Mouse (Mus musculus): ENCODE results near the gene Syt16. TPM values are rescaled to one million over a fixed set of nuclear protein-coding genes. Genes with fewer than 3 reads are reported as not detected.

Gene Syt16
- total RNA-seq, 2 experiments from 2014 or later: 73.5 to 79.2 TPM

DNA sequence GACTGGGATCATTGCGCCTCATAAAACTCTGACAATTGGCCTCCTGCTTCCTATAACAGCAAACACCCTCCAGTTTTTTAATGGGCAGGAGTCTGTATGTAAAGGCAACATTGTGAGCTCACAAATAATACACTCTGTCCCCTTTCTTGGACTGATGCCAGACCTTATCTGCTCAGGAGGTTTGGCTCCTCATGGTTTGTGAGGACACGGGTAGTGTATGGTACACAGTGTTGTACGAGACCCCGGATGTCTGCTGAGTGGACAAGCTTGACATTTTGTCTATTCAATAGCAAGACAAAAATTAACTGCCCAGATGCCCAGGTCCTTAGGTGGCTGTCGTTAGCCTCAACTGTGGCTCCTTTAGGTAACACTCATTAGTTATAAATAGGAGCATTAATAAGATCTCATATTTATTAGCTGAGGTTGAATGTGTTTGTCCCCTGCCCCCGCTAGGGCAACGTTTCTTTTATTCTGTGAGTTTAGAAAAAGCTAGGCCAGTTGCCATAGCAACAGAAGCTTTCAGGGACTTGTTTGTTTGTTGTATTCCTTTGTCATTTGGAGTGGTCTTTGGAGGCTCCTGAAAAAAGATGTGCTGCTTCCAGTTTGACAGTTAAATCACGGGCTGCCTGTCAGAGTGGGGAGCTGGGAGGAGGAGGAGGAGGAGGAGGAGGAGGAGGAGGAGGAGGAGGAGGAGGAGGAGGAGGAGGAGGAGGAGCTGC is 101.3 kb downstream of the Syt16 start:
- no peak for DNase-seq (ENCODE audit: low spot score in 2 of 2)

DNA sequence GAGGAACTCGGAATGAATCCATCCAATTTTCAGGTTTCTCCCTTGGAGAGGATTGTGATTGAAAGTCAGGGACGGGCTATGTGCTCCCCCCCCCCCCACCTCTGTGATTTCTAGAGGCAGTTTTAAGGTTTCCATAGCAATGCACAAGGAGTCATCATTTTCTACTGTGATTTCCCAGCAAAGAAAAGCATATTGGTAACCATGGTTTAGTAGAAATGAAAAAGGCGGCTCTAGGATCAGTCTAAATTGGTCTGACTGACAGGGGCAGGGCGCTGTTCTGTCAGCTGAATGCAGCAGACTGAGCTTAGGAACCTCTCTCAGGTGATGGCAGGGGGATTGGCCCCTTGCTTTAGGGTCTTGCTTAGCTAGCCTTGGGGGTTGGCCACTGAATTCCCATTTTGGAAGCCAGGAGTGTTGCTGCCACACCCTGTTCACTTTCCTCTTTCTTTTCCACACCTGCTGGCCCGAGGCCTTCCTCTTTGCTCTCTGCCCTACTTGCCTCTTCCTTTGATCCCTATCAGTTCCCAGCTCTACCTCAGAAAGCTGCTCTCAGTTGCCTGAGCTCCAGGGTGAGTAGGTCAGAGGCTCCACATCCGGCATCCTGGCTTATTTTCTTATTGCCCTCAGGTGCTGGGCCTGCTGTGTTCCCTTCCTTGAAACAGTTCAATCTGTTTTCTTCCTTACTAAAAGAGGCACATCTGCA is 108.5 kb downstream of the Syt16 start:
- DNase-seq (ENCODE audit: low spot score in 2 of 2): no peak

DNA sequence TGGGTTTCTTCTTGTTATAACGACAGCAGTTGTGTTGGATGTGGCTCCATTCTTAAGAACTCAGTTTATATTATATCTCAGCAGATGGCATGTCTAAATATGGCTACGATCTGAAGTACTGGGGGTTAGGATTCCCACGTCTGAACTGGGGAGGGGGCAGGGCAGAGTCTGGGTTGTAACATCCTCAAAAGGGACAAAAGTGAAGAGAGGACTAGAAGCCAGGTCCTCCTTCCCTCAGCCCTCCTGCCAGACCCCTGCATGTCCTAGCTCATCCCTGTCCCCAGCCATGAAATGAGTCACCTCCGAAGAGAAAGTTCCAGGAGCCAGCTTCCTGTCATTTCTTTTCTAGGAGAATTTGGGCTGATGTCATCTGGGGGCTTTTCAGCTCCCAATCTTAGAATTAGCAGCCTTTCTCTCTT is 111.2 kb downstream of the Syt16 start:
- DNase-seq (ENCODE audit: low spot score in 2 of 2): peak; percentile 37 to 60

DNA sequence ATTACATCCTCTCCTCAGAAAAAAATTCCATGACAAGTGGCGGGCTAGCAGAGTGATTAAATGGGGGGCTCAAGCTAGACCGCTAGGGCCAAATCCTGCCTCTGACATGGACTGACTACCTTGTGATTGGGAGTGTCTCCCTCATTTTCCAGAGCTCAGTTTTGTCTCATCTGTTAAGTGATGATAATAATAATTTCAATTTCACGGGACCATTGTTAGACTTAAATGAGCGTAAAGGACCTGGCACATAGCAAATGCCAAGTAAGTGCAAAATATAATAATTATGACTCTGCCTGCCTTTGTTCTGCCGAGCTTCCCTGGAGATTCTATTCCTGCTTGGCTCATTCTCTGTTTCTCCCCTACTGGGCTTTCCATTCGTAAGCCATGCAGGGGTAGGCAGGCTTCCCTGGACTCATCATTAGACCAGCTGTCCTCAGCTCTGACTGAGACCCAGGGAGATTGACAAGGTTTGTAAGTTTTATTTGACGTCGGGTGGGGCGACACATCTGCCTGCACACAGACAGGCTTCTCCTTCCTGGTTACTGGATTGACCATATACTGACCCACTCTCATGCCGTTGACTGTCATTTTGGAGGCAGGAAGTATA is 112.1 kb downstream of the Syt16 start:
- DNase-seq (ENCODE audit: low spot score in 2 of 2): no peak

DNA sequence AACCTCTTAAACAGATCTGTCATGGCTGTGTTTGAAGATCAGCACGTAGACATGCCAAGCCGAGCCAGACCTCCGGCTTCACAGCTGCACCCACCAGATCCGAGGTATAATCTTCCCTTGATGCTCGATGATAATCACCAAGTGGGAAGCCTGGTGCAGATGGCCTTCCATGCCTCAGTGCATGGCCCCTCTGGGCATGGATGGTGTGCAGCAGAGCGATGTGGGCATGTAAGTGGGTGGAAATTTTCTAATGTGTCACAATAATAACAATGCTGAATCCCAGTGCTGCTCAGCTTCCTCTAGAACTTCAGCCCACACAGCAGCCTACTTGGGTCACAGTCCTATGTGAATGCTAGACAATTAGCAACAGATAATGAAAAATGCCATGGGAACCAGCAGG is 119.4 kb downstream of the Syt16 start:
- no peak for DNase-seq (ENCODE audit: low spot score in 2 of 2)

DNA sequence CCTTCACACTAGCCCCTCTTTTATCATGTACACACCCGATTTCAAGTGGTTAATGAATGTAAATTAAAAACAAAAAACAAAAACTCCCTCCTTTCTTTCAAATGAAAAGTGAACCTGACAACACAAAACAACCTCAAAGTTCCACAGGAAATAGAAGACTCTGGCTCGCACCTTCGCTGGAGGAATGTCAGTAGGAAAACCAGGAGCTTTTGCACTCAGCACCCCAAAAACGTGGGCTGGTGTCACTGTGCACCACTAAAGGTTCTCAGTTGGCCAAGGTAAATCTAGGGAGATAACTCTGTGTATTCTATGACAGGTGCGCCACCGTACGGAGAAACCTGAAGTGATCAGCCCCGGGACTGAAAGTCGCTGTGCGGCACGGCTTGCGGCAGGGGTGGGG is 128.3 kb downstream of the Syt16 start:
- no peak for DNase-seq (ENCODE audit: low spot score in 2 of 2)

DNA sequence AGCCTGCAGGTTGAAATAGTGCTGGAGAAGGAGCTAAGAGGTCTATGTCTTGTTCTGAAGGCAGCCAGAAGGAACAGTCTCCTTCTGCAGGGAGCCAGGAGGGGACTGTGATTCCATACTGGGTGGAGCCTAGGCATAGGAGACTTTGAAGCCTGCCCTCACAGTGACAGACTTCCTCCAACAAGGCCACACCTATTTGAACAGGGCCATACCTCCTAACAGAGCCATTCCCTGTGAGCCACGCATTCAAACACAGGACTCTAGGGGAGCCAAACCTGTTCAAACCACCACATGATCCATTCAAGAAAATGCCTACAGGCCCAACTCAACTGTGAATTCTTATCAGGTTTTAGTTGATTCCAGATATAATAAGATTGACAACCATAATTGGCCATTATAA is 130.8 kb downstream of the Syt16 start:
- DNase-seq (ENCODE audit: low spot score in 2 of 2): no peak

DNA sequence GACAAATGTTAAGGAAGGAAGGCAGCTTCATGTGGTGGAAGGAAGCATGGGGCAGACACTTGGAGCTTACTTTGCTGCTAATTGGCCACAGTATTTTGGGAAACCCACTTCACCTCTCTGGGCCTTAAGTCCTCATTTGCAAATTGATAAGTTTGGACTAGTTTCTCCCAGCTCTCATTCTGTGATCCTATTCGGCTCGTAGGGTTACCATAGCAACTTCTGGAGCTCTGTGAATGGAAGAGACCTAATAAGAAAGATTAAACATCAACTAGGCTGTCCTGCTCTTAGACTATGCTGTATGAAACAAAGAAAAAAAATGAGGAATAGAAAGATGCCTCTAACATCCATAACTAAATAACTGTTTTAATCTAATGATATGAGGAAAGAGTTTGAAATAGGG is 134.3 kb downstream of the Syt16 start:
- no peak for DNase-seq (ENCODE audit: low spot score in 2 of 2)

DNA sequence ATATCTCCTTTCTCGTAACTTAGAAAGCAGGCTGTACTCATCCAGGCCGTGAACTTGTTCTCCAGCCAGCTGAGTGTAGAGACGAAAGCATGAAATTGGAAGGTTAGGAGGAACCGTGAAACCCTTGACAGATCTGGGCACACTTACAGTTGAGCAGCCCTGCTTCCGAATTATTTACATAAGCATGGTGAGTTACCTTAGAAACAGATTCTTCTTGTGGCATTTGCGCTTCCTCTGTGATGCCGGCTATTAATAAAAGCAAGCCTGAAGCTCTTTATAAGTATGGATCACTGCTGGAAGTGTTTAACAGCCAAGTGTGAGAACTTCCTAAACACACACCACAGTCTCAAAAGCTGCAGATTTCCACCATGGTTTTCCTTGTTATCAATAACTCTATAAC is 144.7 kb downstream of the Syt16 start:
- DNase-seq (ENCODE audit: low spot score in 2 of 2): peak in 1 of 2 experiments; percentile 39

DNA sequence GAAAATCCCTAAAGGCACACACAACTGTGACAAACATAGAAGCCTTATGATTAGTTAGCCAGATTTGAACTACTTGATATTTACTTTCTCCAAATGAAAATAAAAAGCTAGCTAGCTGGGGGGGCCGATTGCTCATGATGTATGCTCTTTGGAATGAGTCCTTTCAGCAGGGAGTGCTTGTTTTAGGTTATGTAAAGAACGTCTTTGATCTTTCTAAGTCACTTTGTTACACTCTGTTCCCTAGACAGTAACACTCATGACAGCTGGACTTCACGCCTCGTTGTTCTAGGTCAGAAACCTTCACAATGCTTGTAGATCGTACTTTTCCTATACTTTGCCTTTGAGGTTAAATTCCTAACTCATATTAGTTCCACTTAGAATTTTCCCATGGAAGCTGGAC is 146.9 kb downstream of the Syt16 start:
- no peak for DNase-seq (ENCODE audit: low spot score in 2 of 2)

DNA sequence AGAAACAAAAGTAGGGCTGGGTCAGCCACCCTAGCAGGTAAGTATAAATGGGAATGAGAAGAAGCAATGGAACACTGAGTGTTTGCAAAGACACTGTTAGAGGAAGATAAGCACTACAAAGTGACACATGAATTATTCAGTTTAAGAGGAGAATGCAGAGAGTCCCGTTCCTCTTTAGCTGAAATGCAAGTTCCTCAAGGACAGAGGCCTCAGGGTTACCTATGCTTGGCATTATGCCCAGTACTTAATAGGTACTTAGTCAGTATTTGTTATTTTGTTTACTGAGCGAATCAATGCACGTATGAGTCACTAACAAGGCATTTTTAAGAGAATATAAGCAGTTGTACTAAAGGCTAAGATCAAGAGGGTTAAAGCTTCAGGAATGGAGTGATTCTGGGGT is 163.3 kb downstream of the Syt16 start:
- DNase-seq (ENCODE audit: low spot score in 2 of 2): no peak

DNA sequence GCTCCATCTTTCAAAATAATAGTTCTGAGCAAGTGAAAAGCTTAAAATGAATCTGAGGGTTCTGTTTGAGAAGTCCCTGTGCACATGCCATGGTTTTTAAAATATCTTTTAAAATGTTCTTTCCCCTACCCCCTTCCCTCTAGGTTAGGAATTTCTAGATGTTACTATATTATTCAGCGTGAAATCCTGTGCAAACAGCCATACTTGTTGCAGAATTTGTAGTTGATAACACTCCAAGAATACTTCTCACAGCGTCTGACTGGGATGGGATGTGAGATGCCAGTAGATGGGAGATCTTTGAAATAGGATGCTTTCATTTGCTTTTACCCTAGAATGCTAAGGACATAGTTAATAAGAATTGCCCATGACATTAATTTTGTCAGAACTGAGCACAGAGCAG is 165.6 kb downstream of the Syt16 start:
- DNase-seq (ENCODE audit: low spot score in 2 of 2): no peak

DNA sequence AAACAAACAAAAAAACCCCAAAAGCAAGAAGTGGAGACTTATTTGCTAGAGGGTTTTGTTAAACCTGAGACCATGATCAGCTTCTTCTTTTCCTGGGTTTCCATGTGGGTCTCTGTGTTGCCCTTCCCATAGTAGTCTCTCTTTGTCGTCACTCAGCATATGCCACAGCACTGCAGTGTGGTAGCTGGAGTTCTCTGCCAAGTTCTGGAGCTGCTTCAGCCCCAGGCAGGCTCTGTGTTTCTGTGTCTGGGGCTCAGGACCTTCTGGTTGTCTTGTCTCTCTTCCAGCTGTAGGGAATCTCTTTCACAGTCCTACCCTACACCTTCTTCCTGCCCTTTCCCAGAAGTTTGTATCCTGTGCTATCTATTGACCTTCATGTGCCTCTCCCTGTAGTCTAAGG is 173.8 kb downstream of the Syt16 start:
- DNase-seq (ENCODE audit: low spot score in 2 of 2): no peak

DNA sequence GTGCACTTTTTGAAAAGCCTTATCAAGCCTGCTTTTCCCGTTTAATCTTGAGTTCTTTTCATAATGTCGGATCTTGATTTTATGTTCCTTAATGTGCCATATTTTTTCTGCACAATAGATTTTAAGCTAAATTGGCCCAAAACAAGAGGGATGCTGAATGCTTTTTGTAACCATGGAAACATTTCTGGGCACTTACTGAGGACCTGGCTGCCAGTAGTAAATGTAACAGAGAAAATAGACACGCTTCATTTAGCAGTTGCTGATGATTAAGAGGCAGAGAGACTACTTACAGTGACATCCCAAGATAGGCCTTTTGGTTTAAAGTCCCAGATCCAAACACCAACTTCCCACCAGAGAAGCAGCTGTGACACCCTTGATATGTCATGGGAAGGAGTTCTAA is 176.4 kb downstream of the Syt16 start:
- DNase-seq (ENCODE audit: low spot score in 2 of 2): no peak

DNA sequence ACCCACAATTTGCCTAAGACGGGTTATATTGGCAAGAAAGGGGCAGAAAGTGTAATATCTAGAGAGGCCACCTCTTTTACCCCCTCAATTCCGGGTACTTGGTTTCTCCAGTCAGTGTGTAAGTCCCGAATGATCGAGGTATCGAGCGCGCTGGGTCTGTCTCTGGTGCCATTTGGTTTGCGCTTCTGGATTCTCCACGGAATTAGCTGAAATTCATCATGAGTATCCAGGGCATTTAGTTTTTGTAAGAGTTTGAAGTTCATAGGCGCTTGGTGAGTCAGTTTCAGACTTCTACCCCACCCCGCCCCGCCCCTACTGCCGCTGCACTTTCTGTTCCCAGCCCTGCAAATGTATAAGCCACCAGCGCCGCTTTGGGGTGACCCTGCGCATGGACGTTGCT is 187.1 kb downstream of the Syt16 start:
- DNase-seq (ENCODE audit: low spot score in 2 of 2): no peak

DNA sequence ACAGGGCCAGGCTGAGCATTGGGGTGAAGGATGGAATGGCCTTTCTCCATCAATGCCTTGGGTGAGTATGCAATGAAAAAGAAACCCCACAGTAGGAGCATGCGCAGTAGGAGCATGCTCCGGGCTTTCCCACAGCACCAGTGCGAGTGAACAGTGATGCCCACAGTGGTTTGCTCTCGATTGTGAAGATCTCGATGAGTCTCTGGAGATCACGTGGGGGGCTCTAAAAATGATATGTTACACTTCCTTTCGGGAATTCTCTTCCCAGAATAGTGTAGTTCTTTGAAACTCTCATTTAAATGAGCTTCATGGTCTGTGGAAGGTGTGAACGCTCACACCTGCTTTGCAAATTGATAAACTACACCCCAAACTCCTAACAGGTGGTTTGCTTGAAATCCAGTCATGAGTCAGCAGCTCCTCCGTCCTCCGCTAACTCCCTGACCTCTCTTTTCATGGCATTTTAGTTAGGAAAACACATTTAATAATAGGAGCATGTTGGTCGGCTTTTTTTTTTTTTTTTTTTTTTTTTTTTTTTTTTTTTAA is 190.9 kb downstream of the Syt16 start:
- DNase-seq (ENCODE audit: low spot score in 2 of 2): peak; percentile 12 to 28

DNA sequence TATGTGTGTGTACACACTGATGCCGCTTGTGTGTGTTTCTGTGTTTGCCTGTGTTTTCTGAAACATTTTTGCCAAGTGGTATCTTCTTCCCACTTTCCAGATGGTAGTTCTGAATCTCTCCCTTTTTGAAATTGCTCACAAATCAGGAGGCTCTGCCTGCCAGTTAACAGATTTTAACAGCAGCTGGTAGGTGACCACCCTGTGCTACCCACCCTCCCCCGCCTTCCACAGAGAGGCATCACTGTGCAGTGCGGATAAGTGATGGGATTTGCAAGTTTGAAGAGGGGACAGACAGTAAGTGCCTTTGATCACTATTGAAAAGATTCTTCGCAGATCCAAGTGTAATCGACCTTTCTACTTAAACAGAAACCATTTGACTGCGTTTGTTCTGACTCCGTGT is 191.4 kb downstream of the Syt16 start:
- peak; percentile 24 to 37 for DNase-seq (ENCODE audit: low spot score in 2 of 2)

DNA sequence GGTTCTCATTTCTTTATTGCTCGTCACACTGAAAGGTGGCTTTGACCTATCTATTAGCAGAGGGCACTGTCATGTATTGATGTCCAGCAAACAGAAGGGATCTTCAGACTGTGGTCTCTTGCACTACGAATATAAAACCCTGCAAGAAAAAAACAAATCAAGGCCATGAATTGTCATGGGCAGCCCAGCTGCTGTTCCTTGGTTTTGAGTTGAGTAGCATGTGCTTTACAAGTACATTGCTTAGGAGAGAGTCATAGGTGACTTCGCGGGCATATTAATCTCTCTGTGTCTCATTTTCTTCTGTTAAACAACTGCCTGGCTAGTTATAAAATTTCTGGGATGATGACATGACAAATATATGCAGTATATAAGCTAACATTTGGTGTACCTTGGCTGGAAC is 192.4 kb downstream of the Syt16 start:
- DNase-seq (ENCODE audit: low spot score in 2 of 2): no peak

DNA sequence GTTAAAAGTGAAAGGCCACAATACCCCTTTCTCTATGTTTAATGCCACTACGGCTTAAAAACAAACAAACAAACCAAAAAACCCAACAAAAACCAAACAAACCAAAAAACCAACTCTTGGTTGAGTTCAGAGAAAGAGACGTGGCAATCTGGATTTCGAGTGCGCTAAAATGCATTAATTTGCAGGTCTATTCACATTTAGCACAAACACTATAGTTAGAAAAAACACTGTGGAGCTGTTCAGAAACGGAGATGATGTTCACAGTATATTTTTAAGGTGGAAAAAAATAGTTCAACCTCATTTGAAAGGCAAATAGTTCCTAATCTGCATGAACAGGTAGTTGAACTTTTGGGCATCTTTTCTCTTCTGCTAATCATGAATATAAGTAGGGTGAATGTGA is 192.8 kb downstream of the Syt16 start:
- no peak for DNase-seq (ENCODE audit: low spot score in 2 of 2)

DNA sequence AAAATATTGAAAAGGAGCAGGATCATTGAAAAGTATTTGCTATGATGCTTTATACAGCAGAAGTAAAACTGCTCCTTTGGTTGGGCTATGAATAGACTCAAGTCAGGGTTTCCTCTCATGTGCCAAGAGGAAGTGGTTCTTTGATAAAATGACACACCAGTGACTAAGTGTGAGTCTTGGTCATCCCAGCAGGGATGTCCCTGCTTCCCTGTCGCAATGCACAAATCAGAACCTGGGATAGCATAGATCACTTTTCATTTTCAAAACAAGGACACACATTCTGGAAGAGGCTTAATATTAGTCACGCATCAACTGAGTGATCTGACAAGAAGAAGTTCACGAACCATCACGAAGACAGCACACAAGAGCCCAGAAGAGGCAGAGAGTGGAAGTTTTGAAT is 195.1 kb downstream of the Syt16 start:
- DNase-seq (ENCODE audit: low spot score in 2 of 2): no peak

DNA sequence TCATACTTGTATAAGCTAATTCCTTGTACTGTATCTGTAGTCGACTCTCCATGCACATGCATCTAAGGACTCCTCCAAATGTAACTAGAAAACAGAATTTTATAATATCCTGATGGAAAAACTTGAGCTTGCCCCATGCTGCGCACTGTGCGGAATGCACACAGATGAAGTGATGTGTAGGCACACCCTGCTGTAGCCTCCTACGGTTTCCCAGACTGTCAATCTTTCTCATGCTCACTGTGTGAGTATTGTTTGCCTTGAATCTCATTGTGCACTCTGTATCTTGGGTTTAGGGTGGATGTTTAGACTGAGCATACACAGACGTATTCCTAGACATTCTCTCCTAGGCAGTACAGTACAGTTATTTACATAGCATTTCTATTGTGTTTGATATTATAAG is 203.9 kb downstream of the Syt16 start:
- no peak for DNase-seq (ENCODE audit: low spot score in 2 of 2)

DNA sequence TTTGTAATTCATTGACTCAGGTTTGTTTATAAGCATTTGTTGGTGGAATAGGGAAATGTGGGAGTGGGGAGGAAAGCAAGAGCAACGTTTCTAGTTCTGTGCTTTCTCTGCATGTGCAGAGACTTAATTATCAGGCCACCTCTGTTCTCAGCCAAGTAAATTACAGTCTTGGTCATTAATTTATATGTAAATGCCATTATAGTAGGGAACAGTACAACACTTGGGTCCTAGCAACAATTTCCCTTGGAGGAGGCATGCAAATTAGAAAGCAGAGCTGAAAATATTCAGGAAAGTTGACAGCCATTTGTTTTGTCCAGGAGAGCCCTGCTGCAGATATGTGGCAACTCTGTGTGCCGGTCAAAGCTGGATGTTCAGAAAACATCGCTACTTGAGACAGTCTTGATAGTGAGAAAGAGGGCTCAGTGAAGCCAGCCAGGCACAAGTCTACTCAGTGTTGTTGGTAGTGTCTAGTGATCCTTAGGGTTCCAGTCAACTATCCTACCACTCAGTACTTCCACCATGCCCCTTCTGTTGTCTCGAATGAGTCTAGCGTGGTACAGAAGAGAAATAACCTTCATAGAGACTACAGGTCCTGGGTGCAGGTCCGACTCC is 205.1 kb downstream of the Syt16 start:
- DNase-seq (ENCODE audit: low spot score in 2 of 2): no peak

Data from left cerebral cortex, adult 18-20 months (tissue).